Mouse (Mus musculus) liver, embryonic 14.5 days (tissue): ENCODE results near the gene Rorc. TPM values are rescaled to one million over a fixed set of nuclear protein-coding genes. Genes with fewer than 3 reads are reported as not detected.

ENCODE experiments used
- ATAC-seq: fragments of 200-750 bp; cut with Nextera tagmentation; 2 replicates; pipeline ENCODE4 v1.8.0; 2017; ENCODE audit warnings: moderate number of reproducible peaks, mild to moderate bottlenecking, moderate library complexity; ENCODE audit not compliant: insufficient read depth
- DNase-seq, 3 experiments: peaks; one replicate each; pipeline ENCODE4 v3.0.0-alpha.2; 2012 to 2013; ENCODE audit warnings: low read depth in 3 of 3, low spot score in 3 of 3
- H3K27ac ChIP-seq: fragments of 300-500 bp; sonication (generic); 2 replicates; pipeline ENCODE4 v1.5.1; 2014; ENCODE audit warnings: moderate library complexity, mild to moderate bottlenecking, control low read depth, inconsistent platforms
- H3K27me3 ChIP-seq: fragments of 300-500 bp; sonication (generic); 2 replicates; pipeline ENCODE4 v1.6.1; 2014; ENCODE audit warnings: mild to moderate bottlenecking, low read length, moderate library complexity; ENCODE audit not compliant: control insufficient read depth, insufficient read depth
- H3K36me3 ChIP-seq: fragments of 300-500 bp; sonication (generic); replicated peaks from 2 replicates; pipeline ENCODE4 v1.6.1; 2014; ENCODE audit warnings: low read depth; ENCODE audit not compliant: control insufficient read depth, insufficient read depth
- H3K4me1 ChIP-seq, 2 experiments: fragments of 200-500 bp in 1 of 2; fragments of 300-500 bp in 1 of 2; sonication (generic) in 1 of 2; replicated peaks; 2 replicates each; pipeline ENCODE4 v1.6.1; 2012 to 2014; ENCODE audit warnings: antibody characterized with exemption in 1 of 2, inconsistent platforms in 1 of 2, low read length in 1 of 2; ENCODE audit not compliant: control insufficient read depth in 2 of 2, insufficient read depth in 2 of 2
- H3K4me2 ChIP-seq: fragments of 300-500 bp; sonication (generic); 2 replicates; pipeline ENCODE4 v1.6.1; 2014; ENCODE audit warnings: low read depth, mild to moderate bottlenecking, control low read depth, moderate library complexity
- H3K4me3 ChIP-seq, 2 experiments: fragments of 200-500 bp in 1 of 2; fragments of 300-500 bp in 1 of 2; sonication (generic) in 1 of 2; 2 replicates each; pipeline ENCODE4 v1.5.1; 2012 to 2014; ENCODE audit warnings: low read depth in 2 of 2, low read length in 2 of 2, mild to moderate bottlenecking in 2 of 2, control low read depth in 1 of 2, inconsistent platforms in 1 of 2, moderate library complexity in 1 of 2; ENCODE audit not compliant: insufficient read depth in 1 of 2
- H3K9ac ChIP-seq: fragments of 300-500 bp; sonication (generic); replicated peaks from 2 replicates; pipeline ENCODE4 v1.6.1; 2014; ENCODE audit warnings: mild to moderate bottlenecking, control low read depth, moderate library complexity
- H3K9me3 ChIP-seq: fragments of 300-500 bp; sonication (generic); 2 replicates; pipeline ENCODE4 v1.6.1; 2016; ENCODE audit warnings: low read length, mixed read lengths; ENCODE audit not compliant: control insufficient read depth
- CTCF ChIP-seq: IDR thresholded peaks from 2 replicates; pipeline ENCODE4 v1.5.1; 2016; ENCODE audit warnings: antibody characterized with exemption, low read depth, control low read depth
- EP300 ChIP-seq: IDR thresholded peaks from 2 replicates; pipeline ENCODE4 v1.6.1; 2016; ENCODE audit warnings: antibody characterized with exemption, low read depth
- WGBS: fragments of 180-500 bp; shearing (Covaris S2); extraction: QIAGEN DNeasy Blood & Tissue Kit; methylation state at CpG from one replicate; pipeline ENCODE4 v1.1.7; 2014; ENCODE audit not compliant: insufficient replicate concordance; 5-methylcytosine and 5-hydroxymethylcytosine counted together
- polyA plus RNA-seq, 2 experiments: library from polyadenylated mRNA; depleted of rRNA in 1 of 2; stranded (reverse) in 1 of 2; unstranded in 1 of 2; fragments of >200 nt; fragmentation: Nextera tagmentation in 1 of 2; extraction: Ambion mirVana in 1 of 2; gene quantifications; 2 replicates each; pipeline versions ENCODE4 v1.2.1 to v1.2.3; 2012 to 2014

Rorc gene
- polyA plus RNA-seq, 2 experiments: 0.77 to 0.78 TPM

GRCm38 (mm10) chr3:94388047-94388446 is 15.5 kb downstream of the Rorc start:
- no peak overlapping the region for H3K4me2 ChIP-seq
- H3K36me3 ChIP-seq: no peaks in the 10 kb centered on the region
- H3K9ac ChIP-seq: no peak overlapping the region
- no peak overlapping the region for H3K27ac ChIP-seq
- no peak overlapping the region for H3K4me3 ChIP-seq
- H3K4me1 ChIP-seq: no peaks in the 10 kb centered on the region
- WGBS: 27% methylated on average over 5 of the region's 5 CpGs
- ATAC-seq (no peak), DNase-seq (no peak)
- no peaks in the 10 kb centered on the region for H3K27me3 ChIP-seq
- no peaks in the 10 kb centered on the region for H3K9me3 ChIP-seq
- TF ChIP-seq CTCF: no peak
- TF ChIP-seq EP300: no peak

- Histone ChIP-seq H3K9me3 (no peaks in the 10 kb centered on the region), H3K4me1 (no peaks in the 10 kb centered on the region), H3K27ac (no peak overlapping the region), H3K4me2 (no peak overlapping the region), H3K4me3 (no peak overlapping the region), H3K9ac (no peak overlapping the region), H3K27me3 (no peaks in the 10 kb centered on the region), H3K36me3 (no peaks in the 10 kb centered on the region)
- ATAC-seq (no peak), DNase-seq (no peak)
- no peak for TF ChIP-seq CTCF
- no peak for TF ChIP-seq EP300
- 88% methylated on average over 16 of the region's 16 CpGs for WGBS
These were observed 16.8 kb downstream of the Rorc start for GRCm38 (mm10) chr3:94389420-94389819.

- DNase-seq (no peak), ATAC-seq (no peak)
- Histone ChIP-seq H3K27me3 (no peaks in the 10 kb centered on the region), H3K9ac (no peak overlapping the region), H3K4me3 (no peak overlapping the region), H3K9me3 (no peaks in the 10 kb centered on the region), H3K4me1 (no peaks in the 10 kb centered on the region), H3K4me2 (no peak overlapping the region), H3K36me3 (no peaks in the 10 kb centered on the region), H3K27ac (no peak overlapping the region)
- WGBS: 63% methylated on average over 5 of the region's 5 CpGs
- TF ChIP-seq EP300 (no peak), CTCF (no peak)
These were observed 18.4 kb downstream of the Rorc start for GRCm38 (mm10) chr3:94391001-94391400.

GRCm38 (mm10) chr3:94392128-94392527 is 19.5 kb downstream of the Rorc start:
- no peaks in the 10 kb centered on the region for H3K27me3 ChIP-seq
- no peak for ATAC-seq
- H3K36me3 ChIP-seq: no peaks in the 10 kb centered on the region
- TF ChIP-seq CTCF (no peak), EP300 (no peak)
- H3K9me3 ChIP-seq: no peaks in the 10 kb centered on the region
- no peak overlapping the region for H3K27ac ChIP-seq
- DNase-seq: no peak
- WGBS: 54% methylated on average over 2 of the region's 2 CpGs
- H3K9ac ChIP-seq: no peak overlapping the region
- H3K4me2 ChIP-seq: no peak overlapping the region
- H3K4me1 ChIP-seq: no peaks in the 10 kb centered on the region
- H3K4me3 ChIP-seq: no peak overlapping the region

GRCm38 (mm10) chr3:94393049-94393448 is 20.5 kb downstream of the Rorc start:
- no peaks in the 10 kb centered on the region for H3K4me1 ChIP-seq
- no peaks in the 10 kb centered on the region for H3K9me3 ChIP-seq
- no peak overlapping the region for H3K4me2 ChIP-seq
- H3K36me3 ChIP-seq: no peaks in the 10 kb centered on the region
- ATAC-seq (no peak), DNase-seq (no peak)
- H3K27me3 ChIP-seq: peaks cover 3% of the 10 kb centered on the region
- TF ChIP-seq EP300 (no peak), CTCF (no peak)
- no peak overlapping the region for H3K4me3 ChIP-seq
- no peak overlapping the region for H3K9ac ChIP-seq
- no peak overlapping the region for H3K27ac ChIP-seq
- WGBS: 56% methylated on average over 4 of the region's 4 CpGs
